Mouse (Mus musculus): ENCODE measurements at regions not wholly inside any gene's neighbourhood (a gene's known extent, or its start where the extent isn't known, plus 50 kb on each side); places are given as distances from the start of the nearest gene placed in this dataset.

DNA sequence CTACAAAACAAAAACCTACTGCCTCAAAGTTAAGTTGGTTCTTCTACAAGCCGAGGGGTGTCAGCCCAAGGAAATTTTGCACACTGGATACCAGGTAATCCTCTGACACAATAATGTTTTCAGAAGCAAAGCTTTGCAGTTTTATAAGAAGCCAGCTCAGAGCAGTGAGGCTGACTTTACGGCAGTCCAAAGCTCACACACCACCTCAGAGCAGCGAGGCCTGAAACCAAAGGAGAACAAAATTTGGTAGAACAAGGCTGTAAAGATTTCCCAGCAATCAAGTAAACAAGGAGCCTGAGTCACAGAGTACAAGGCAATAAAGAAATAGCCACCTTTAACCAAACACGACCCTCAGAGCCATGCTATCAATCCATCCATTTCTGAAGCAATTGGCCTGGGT lies 230.1 kb upstream of the Klf4 start:
- no peak overlapping the region for H3K4me3 ChIP-seq (ENCODE audit: low read depth, low read length)
- WGBS, result 81% methylated on average over 4 of the region's 4 CpGs
- DNase-seq (ENCODE audit: low spot score), result no peak

DNA sequence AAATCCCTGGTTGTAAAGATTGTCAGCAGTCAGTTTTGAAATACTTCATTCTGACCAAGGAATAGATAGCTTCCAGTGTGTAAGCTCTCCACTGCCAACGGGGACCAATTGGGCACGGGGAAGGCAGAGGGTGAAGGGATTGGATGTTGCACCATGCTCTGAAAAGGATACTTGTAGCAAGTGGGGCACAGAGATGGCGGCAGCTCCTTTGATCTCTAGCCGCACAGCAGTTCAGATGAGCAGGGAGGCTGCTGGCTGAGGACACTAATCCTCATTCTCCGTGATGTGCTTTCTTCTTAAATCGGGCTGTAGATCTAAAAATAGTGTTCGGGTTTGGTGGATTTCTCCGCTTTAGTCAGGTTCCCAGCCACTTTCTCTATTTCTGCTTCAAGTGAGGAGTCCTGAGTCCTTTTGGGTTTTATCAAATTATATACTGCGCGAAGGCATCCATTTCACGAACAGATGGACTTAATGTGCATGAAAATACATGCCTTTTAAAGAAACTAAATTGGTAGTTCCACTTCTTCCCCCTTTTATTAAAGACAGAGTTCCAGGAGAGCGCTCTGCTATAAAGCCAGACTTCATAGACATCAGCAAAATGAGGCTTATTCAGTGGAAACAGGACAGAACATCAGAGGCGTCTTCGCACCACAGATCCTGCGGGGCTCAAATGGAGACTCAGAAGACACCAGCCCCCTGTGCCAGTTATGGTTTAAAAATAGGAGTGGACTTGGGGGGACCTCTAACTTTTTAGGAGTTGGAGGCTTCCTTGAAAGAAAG lies 225.1 kb upstream of the Klf4 start:
- Histone ChIP-seq H3K4me3 (ENCODE audit: low read depth, low read length) (no peak overlapping the region), H3K9ac (ENCODE audit: low read depth, low read length) (no peak overlapping the region), H3K27me3 (ENCODE audit: control insufficient read depth, insufficient read depth, low read length) (no peaks in the 10 kb centered on the region), H3K9me3 (ENCODE audit: control insufficient read depth, low read length) (no peaks in the 10 kb centered on the region), H3K36me3 (ENCODE audit: control insufficient read depth, insufficient read depth, low read length) (no peaks in the 10 kb centered on the region), H3K27ac (ENCODE audit: low read depth, low read length) (no peak overlapping the region), H3K4me2 (replicated peaks; ENCODE audit: low read depth, low read length) (no peak overlapping the region), H3K4me1 (replicated peaks; ENCODE audit: control insufficient read depth, insufficient read depth, low read length) (no peaks in the 10 kb centered on the region)
- 60% methylated on average over 15 of the region's 15 CpGs for WGBS
- ATAC-seq (ENCODE audit: low FRiP score) (no peak), DNase-seq (ENCODE audit: low spot score) (peak; percentile 11)

More for the DNA sequence above, 230.1 kb upstream of the Klf4 start:
- Histone ChIP-seq H3K9ac (ENCODE audit: low read depth, low read length) (no peak overlapping the region), H3K27me3 (ENCODE audit: control insufficient read depth, insufficient read depth, low read length) (no peaks in the 10 kb centered on the region), H3K27ac (ENCODE audit: low read depth, low read length) (no peak overlapping the region), H3K4me2 (replicated peaks; ENCODE audit: low read depth, low read length) (no peak overlapping the region), H3K9me3 (ENCODE audit: control insufficient read depth, low read length) (no peaks in the 10 kb centered on the region), H3K36me3 (ENCODE audit: control insufficient read depth, insufficient read depth, low read length) (no peaks in the 10 kb centered on the region), H3K4me1 (replicated peaks; ENCODE audit: control insufficient read depth, insufficient read depth, low read length) (no peaks in the 10 kb centered on the region)
- no peak for ATAC-seq (ENCODE audit: low FRiP score)

DNA sequence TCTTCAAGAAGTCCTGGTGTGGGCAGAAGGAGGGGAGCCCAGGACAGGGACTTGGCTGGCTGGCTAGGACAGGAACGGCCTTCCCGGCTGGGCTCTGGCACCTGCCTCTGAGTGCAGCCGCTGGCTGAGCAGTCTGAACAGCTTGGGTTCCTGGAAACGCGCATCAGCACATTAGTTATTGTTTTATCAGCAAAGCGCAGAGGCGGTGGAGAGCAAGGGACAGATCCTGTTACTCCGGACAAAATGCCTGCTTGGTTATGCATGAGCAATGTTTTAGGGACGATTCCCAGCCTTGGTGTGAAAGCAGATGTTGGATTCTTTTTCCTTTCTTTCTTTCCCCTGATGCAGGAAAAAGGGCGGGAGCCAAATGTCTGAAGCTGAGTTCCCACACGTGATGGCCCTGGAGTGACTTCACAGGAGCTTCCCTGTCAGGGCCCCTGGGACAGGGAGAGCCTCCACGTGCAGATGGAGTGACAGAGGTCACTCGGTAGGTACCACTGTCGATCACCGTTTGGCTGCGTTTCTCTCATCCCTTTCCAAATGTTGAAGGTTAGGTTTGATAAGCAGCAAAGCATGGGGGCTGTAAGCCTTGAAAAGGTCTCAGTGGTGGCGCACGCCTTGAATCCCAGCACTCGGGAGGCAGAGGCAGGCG lies 217.8 kb upstream of the Klf4 start:
- Histone ChIP-seq H3K9me3 (ENCODE audit: control insufficient read depth, low read length) (no peaks in the 10 kb centered on the region), H3K4me1 (replicated peaks; ENCODE audit: control insufficient read depth, insufficient read depth, low read length) (no peaks in the 10 kb centered on the region), H3K9ac (ENCODE audit: low read depth, low read length) (no peak overlapping the region), H3K36me3 (ENCODE audit: control insufficient read depth, insufficient read depth, low read length) (no peaks in the 10 kb centered on the region), H3K4me2 (replicated peaks; ENCODE audit: low read depth, low read length) (no peak overlapping the region), H3K4me3 (ENCODE audit: low read depth, low read length) (no peak overlapping the region), H3K27ac (ENCODE audit: low read depth, low read length) (no peak overlapping the region), H3K27me3 (ENCODE audit: control insufficient read depth, insufficient read depth, low read length) (no peaks in the 10 kb centered on the region)
- ATAC-seq (ENCODE audit: low FRiP score) (no peak; the same call in 1 of the 2 replicates), DNase-seq (ENCODE audit: low spot score) (peak; percentile 5)
- WGBS, result 72% methylated on average over 20 of the region's 20 CpGs

DNA sequence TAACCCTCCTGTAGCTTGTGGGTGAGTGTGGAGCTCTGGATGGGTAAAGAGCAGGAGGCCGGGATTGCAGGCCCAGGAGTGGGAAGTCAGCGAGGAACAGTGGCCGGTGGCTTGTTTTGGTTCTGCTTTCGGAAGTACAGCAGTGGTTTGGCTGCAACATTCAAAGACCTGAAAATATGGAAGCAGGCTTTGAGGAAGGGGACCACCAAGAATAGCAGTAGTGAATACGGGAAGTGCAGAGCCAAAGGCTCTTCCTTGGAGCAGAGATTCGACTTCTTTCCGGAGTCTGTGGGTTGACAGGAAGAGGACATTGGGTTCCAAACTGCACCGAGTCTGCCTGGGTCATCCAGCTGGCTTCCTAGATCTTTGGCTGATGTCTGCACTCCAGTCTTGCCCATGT lies 209.1 kb upstream of the Klf4 start:
- ATAC-seq (ENCODE audit: low FRiP score), result no peak
- Histone ChIP-seq H3K9ac (ENCODE audit: low read depth, low read length) (no peak overlapping the region), H3K4me2 (replicated peaks; ENCODE audit: low read depth, low read length) (no peak overlapping the region), H3K4me1 (replicated peaks; ENCODE audit: control insufficient read depth, insufficient read depth, low read length) (no peaks in the 10 kb centered on the region), H3K27ac (ENCODE audit: low read depth, low read length) (no peak overlapping the region), H3K4me3 (ENCODE audit: low read depth, low read length) (no peak overlapping the region), H3K36me3 (ENCODE audit: control insufficient read depth, insufficient read depth, low read length) (no peaks in the 10 kb centered on the region), H3K9me3 (ENCODE audit: control insufficient read depth, low read length) (no peaks in the 10 kb centered on the region), H3K27me3 (ENCODE audit: control insufficient read depth, insufficient read depth, low read length) (no peaks in the 10 kb centered on the region)
- no peak for DNase-seq (ENCODE audit: low spot score)
- 91% methylated on average over 8 of the region's 8 CpGs for WGBS

DNA sequence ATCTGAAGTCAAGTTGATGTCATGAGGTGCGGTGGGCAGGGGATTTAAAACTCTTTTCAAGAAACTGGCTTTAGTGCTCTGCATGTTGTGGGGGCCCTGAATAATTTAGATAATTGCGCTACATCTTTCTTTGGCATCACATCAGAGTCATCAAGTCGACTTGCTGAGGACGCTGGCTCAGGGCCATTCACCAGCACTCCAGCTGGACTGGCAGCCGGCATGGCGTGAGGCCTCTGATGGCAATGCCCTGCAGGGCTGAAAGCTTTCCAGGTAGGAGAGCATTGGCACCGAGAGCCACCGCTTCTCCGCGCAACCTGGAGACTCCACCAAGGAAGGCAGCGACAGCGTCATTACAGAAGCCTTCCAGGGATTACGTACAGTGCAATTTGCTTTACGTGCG lies 207.8 kb upstream of the Klf4 start:
- ATAC-seq (ENCODE audit: low FRiP score), result no peak
- H3K27me3 ChIP-seq (ENCODE audit: control insufficient read depth, insufficient read depth, low read length), result no peaks in the 10 kb centered on the region
- H3K27ac ChIP-seq (ENCODE audit: low read depth, low read length), result no peak overlapping the region
- H3K9me3 ChIP-seq (ENCODE audit: control insufficient read depth, low read length), result no peaks in the 10 kb centered on the region
- H3K4me2 ChIP-seq (replicated peaks; ENCODE audit: low read depth, low read length), result no peak overlapping the region
- H3K36me3 ChIP-seq (ENCODE audit: control insufficient read depth, insufficient read depth, low read length), result no peaks in the 10 kb centered on the region
- H3K4me3 ChIP-seq (ENCODE audit: low read depth, low read length), result no peak overlapping the region
- no peaks in the 10 kb centered on the region for H3K4me1 ChIP-seq (replicated peaks; ENCODE audit: control insufficient read depth, insufficient read depth, low read length)
- 92% methylated on average over 15 of the region's 15 CpGs for WGBS
- DNase-seq (ENCODE audit: low spot score), result no peak
- H3K9ac ChIP-seq (ENCODE audit: low read depth, low read length), result no peak overlapping the region

DNA sequence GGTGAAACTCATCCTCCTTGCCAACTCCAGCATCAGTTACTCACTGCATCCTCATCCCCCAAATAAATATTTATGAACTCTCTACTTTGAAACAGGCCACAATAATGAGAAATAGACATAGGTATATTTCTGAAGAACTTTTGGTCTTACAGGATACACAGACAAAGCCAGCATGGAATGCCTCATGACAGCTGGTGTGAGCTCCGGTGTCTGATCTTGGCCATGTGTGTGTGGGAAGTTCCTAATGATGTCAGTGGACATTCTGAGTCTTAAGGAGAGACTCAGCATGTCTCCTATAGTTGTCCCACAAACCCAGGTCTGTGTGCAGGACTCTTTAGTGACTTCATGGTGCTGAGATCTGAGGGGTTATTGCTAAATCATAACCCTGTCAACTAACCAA lies 206.4 kb upstream of the Klf4 start:
- Histone ChIP-seq H3K27me3 (ENCODE audit: control insufficient read depth, insufficient read depth, low read length) (no peaks in the 10 kb centered on the region), H3K4me3 (ENCODE audit: low read depth, low read length) (no peak overlapping the region), H3K9me3 (ENCODE audit: control insufficient read depth, low read length) (no peaks in the 10 kb centered on the region), H3K27ac (ENCODE audit: low read depth, low read length) (no peak overlapping the region), H3K4me2 (replicated peaks; ENCODE audit: low read depth, low read length) (no peak overlapping the region), H3K4me1 (replicated peaks; ENCODE audit: control insufficient read depth, insufficient read depth, low read length) (no peaks in the 10 kb centered on the region), H3K36me3 (ENCODE audit: control insufficient read depth, insufficient read depth, low read length) (no peaks in the 10 kb centered on the region), H3K9ac (ENCODE audit: low read depth, low read length) (no peak overlapping the region)
- ATAC-seq (ENCODE audit: low FRiP score) (no peak), DNase-seq (ENCODE audit: low spot score) (no peak)
- WGBS, result 92% methylated on average over 1 of the region's 1 CpGs

DNA sequence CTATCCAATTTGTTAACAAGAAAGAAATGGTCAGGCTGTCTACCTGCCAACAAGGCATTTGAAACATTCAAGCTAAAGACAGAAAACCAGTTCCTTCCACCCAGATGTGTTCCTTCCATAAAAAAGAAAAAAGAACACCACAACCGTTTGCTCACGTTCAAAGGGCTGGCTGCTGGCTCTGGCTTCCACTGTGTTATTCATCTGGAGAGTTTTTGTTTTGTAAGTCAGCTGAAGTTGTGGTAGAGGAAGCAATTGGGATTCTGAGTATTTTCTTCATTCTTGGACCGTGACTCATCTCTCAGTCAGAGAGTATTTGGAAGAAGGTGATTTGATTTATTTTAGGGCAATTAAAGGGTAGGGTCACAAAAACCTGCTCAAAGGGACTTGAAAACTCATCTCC lies 203.2 kb upstream of the Klf4 start:
- Histone ChIP-seq H3K36me3 (ENCODE audit: control insufficient read depth, insufficient read depth, low read length) (no peaks in the 10 kb centered on the region), H3K9ac (ENCODE audit: low read depth, low read length) (no peak overlapping the region), H3K27me3 (ENCODE audit: control insufficient read depth, insufficient read depth, low read length) (no peaks in the 10 kb centered on the region), H3K27ac (ENCODE audit: low read depth, low read length) (no peak overlapping the region), H3K4me2 (replicated peaks; ENCODE audit: low read depth, low read length) (no peak overlapping the region), H3K4me1 (replicated peaks; ENCODE audit: control insufficient read depth, insufficient read depth, low read length) (no peaks in the 10 kb centered on the region), H3K4me3 (ENCODE audit: low read depth, low read length) (no peak overlapping the region), H3K9me3 (ENCODE audit: control insufficient read depth, low read length) (no peaks in the 10 kb centered on the region)
- ATAC-seq (ENCODE audit: low FRiP score) (no peak), DNase-seq (ENCODE audit: low spot score) (no peak)
- 67% methylated on average over 3 of the region's 3 CpGs for WGBS

DNA sequence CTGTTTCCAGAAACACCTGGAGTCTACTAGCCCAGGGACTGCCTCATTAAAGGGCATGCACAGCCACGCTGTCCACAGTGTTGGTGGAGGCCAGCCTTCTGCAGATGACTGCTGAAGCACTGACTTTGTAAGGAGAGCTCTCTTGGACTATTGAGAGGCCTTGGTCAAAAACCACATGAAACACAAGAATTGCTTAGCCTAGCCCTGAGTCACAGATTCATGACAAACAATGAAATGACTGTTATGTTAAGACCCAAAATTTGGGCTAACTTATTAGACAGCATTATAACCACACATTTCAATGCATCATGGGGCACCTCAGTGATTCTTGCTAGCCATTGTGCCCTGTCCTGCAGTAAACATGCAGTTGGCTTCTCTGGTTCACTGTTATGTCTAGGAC lies 202.1 kb upstream of the Klf4 start:
- no peaks in the 10 kb centered on the region for H3K36me3 ChIP-seq (ENCODE audit: control insufficient read depth, insufficient read depth, low read length)
- no peak overlapping the region for H3K4me3 ChIP-seq (ENCODE audit: low read depth, low read length)
- H3K27me3 ChIP-seq (ENCODE audit: control insufficient read depth, insufficient read depth, low read length), result no peaks in the 10 kb centered on the region
- H3K4me2 ChIP-seq (replicated peaks; ENCODE audit: low read depth, low read length), result no peak overlapping the region
- H3K27ac ChIP-seq (ENCODE audit: low read depth, low read length), result no peak overlapping the region
- H3K9me3 ChIP-seq (ENCODE audit: control insufficient read depth, low read length), result no peaks in the 10 kb centered on the region
- DNase-seq (ENCODE audit: low spot score) (no peak), ATAC-seq (ENCODE audit: low FRiP score) (no peak)
- WGBS, result 90% methylated on average over 1 of the region's 1 CpGs
- no peaks in the 10 kb centered on the region for H3K4me1 ChIP-seq (replicated peaks; ENCODE audit: control insufficient read depth, insufficient read depth, low read length)
- no peak overlapping the region for H3K9ac ChIP-seq (ENCODE audit: low read depth, low read length)

DNA sequence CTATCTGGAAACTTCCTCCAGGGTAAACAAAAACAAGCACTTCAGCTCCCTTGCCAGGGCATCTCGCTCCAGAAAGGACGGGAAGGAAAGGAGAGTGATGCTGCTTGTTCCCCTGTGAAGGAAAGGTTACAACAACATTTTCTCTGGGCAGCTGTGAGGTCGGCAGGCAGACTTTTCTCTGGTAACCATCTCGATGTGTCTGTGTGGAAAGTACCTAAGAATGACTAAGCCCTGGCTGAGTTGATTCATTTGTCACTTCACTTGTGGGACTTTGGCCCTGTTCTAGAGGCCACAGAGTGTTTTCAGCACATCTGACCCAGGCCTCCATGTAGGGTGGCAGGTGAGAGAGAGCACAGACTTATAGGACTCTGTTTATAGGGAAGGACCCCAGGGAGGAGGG lies 201.0 kb upstream of the Klf4 start:
- no peaks in the 10 kb centered on the region for H3K27me3 ChIP-seq (ENCODE audit: control insufficient read depth, insufficient read depth, low read length)
- ATAC-seq (ENCODE audit: low FRiP score) (no peak), DNase-seq (ENCODE audit: low spot score) (no peak)
- H3K27ac ChIP-seq (ENCODE audit: low read depth, low read length), result no peak overlapping the region
- no peaks in the 10 kb centered on the region for H3K36me3 ChIP-seq (ENCODE audit: control insufficient read depth, insufficient read depth, low read length)
- H3K9ac ChIP-seq (ENCODE audit: low read depth, low read length), result no peak overlapping the region
- WGBS, result 60% methylated on average over 4 of the region's 4 CpGs
- no peaks in the 10 kb centered on the region for H3K4me1 ChIP-seq (replicated peaks; ENCODE audit: control insufficient read depth, insufficient read depth, low read length)
- H3K4me3 ChIP-seq (ENCODE audit: low read depth, low read length), result no peak overlapping the region
- H3K9me3 ChIP-seq (ENCODE audit: control insufficient read depth, low read length), result no peaks in the 10 kb centered on the region
- H3K4me2 ChIP-seq (replicated peaks; ENCODE audit: low read depth, low read length), result no peak overlapping the region
